Mouse (Mus musculus): ENCODE results near the gene Coq8b. TPM values are rescaled to one million over a fixed set of nuclear protein-coding genes. Genes with fewer than 3 reads are reported as not detected.
A peak's percentile ranks its signal among the peaks of the same experiment; 100 is the strongest.

The Coq8b gene
- polyA plus RNA-seq, 1 experiment from 2014 or later, result 19.5 TPM

DNA sequence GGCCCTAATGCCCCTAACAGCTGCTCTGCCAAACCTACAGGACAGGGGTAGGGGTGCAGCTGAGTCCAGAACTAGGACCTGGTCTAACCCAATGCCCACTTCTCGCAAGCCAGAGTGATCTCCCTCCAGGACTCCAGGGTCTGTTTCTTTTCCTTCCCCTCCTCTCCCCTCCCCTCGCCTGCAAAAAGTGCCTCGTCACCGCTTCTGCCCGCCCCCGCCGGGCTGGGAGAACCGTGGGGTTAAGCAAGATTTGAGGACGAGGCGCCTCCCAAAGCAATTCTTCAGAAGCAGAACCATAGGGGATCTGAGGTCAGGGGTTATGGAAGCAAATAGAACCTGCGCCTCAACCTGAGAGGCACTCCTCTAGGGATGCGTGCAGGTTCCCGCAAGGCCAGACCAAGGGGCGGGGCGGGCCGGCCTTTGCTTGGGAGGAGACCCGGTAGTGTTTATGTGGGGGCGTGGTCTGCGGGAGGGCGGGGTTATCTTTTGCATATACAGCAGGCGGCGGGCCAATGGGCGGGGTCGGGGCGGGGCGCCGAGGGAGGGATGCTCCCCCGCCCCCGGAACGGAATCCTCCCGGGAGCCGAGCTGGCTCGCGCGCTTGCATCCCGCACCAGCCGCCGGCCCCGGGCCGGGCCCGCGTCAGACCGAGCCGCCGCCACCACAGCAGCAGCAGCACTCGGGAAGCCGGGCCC is 25.5 kb downstream of the Coq8b start, which contains the start of gene Numbl:
Numbl (plus strand) TSS at position 229 of the 695 bp plus-strand sequence.
- H3K36me3 ChIP-seq, result peaks cover 20% of the 10 kb centered on the region
- ATAC-seq (ENCODE audit: low FRiP score, low read depth), result peak; percentile 81
- no peaks in the 10 kb centered on the region for H3K9me3 ChIP-seq
- peak within 1 kb of the TSS; percentile 57 for H3K27ac ChIP-seq
- H3K4me2 ChIP-seq (replicated peaks), result peak within 1 kb of the TSS; percentile 75
- H3K4me1 ChIP-seq, result peaks cover 45% of the 10 kb centered on the region
- H3K27me3 ChIP-seq (replicated peaks), result no peaks in the 10 kb centered on the region
- H3K4me3 ChIP-seq, result peak within 1 kb of the TSS; percentile 89
- WGBS, result 1% methylated on average over 44 of the region's 47 CpGs
- H3K9ac ChIP-seq, result peak within 1 kb of the TSS; percentile 93

DNA sequence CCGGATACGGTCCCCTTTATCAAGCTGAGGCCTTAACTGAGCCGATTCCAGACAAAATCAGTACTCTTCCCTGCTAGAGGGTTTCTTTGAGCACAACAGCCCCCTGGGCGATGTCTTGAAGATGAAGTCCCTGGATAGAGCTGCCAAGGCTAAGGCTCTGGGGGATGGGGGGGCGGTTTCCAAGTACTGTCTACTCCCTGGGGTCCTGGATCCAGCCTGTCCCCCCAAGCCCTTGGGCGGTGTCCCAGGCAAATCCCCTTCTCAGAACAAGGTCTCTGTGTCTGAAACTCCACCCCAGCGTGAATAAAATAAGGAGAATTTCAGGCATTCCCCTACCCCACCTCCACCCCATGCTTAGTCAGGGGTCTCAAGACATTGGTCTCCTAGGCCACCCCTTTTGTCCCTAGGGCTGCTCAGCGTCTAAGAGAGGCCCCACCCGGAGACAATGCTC is 26.5 kb downstream of the Coq8b start:
- H3K4me3 ChIP-seq, result peak overlapping the region; percentile 89
- 0 out of 2 replicates have a peak, but pooled peaks have one; percentile 5 for ATAC-seq (ENCODE audit: low FRiP score, low read depth)
- no peaks in the 10 kb centered on the region for H3K27me3 ChIP-seq (replicated peaks)
- WGBS, result 2% methylated on average over 9 of the region's 9 CpGs
- peaks cover 45% of the 10 kb centered on the region for H3K4me1 ChIP-seq
- H3K9ac ChIP-seq, result peak overlapping the region; percentile 93
- no peaks in the 10 kb centered on the region for H3K9me3 ChIP-seq
- H3K4me2 ChIP-seq (replicated peaks), result peak overlapping the region; percentile 75
- H3K27ac ChIP-seq, result peak overlapping the region; percentile 54
- H3K36me3 ChIP-seq, result peaks cover 25% of the 10 kb centered on the region

DNA sequence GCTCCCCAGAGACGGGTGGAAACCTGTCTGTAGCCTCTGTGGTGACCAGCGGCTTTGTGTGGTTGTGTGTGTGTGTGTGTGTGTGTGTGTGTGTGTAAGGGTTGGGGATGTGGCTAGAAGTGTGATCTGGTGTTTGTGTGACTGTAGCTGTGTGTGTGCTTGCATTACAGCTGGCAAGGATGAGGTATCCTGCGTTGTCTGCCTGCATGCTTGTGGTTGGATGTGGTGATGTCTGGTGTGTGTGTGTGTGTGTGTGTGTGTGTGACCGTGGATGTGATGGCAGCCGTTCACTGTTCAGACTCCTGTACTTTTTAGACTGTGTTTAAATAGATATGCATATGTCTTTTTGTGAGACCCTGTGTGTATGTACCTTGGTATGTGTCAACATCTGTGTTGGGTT is 26.9 kb downstream of the Coq8b start:
- Histone ChIP-seq H3K4me1 (peaks cover 45% of the 10 kb centered on the region), H3K9ac (peak overlapping the region; percentile 93), H3K4me3 (peak overlapping the region; percentile 89), H3K9me3 (no peaks in the 10 kb centered on the region), H3K27ac (peak overlapping the region; percentile 54; the same call in 1 of the 2 replicates), H3K36me3 (peaks cover 26% of the 10 kb centered on the region), H3K4me2 (replicated peaks) (peak overlapping the region; percentile 75), H3K27me3 (replicated peaks) (no peaks in the 10 kb centered on the region)
- no peak for ATAC-seq (ENCODE audit: low FRiP score, low read depth)
- 42% methylated on average over 5 of the region's 5 CpGs for whole genome bisulfite sequencing

- H3K36me3 ChIP-seq, result peaks cover 36% of the 10 kb centered on the region
- 70% methylated on average over 7 of the region's 7 CpGs for WGBS
- no peaks in the 10 kb centered on the region for H3K27me3 ChIP-seq (replicated peaks)
- H3K27ac ChIP-seq, result no peak overlapping the region
- no peak overlapping the region for H3K4me3 ChIP-seq
- no peaks in the 10 kb centered on the region for H3K9me3 ChIP-seq
- peak overlapping the region; percentile 75 for H3K4me2 ChIP-seq (replicated peaks)
- peak overlapping the region; percentile 30; the same call in 1 of the 2 replicates for H3K9ac ChIP-seq
- ATAC-seq (ENCODE audit: low FRiP score, low read depth), result no peak
- peaks cover 45% of the 10 kb centered on the region for H3K4me1 ChIP-seq
Measured at GRCm38 (mm10) chr7:27260856-27261255, 28.0 kb downstream of the Coq8b start.

GRCm38 (mm10) chr7:27261888-27262287 is 29.1 kb downstream of the Coq8b start:
- Histone ChIP-seq H3K4me2 (replicated peaks) (no peak overlapping the region), H3K36me3 (peaks cover 47% of the 10 kb centered on the region), H3K4me1 (peaks cover 43% of the 10 kb centered on the region), H3K9ac (no peak overlapping the region), H3K9me3 (no peaks in the 10 kb centered on the region), H3K27me3 (replicated peaks) (no peaks in the 10 kb centered on the region), H3K27ac (no peak overlapping the region), H3K4me3 (no peak overlapping the region)
- 80% methylated on average over 6 of the region's 6 CpGs for WGBS
- ATAC-seq (ENCODE audit: low FRiP score, low read depth), result no peak

DNA sequence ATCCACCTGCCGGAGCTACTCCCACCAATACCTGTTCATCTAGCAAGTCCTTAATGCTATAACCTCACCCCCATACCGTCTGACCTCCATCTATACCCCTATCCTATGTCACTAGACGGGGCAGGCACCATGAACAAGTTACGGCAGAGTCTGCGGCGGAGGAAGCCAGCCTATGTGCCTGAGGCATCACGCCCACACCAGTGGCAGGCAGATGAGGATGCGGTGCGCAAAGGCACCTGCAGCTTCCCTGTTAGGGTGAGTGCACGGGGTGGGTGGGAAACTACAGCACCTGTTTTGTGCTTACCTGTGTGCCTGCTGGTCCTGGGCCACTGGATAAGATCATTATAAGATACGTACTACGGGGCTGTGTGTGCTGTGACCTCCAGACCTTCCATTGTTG is 31.9 kb downstream of the Coq8b start:
- Histone ChIP-seq H3K27me3 (replicated peaks) (no peaks in the 10 kb centered on the region), H3K36me3 (peaks cover 74% of the 10 kb centered on the region), H3K4me1 (peaks cover 23% of the 10 kb centered on the region), H3K4me3 (no peak overlapping the region), H3K9me3 (no peaks in the 10 kb centered on the region), H3K9ac (no peak overlapping the region), H3K27ac (no peak overlapping the region), H3K4me2 (replicated peaks) (no peak overlapping the region)
- ATAC-seq (ENCODE audit: low FRiP score, low read depth), result no peak
- 93% methylated on average over 12 of the region's 12 CpGs for WGBS

GRCm38 (mm10) chr7:27266515-27267128 is 33.8 kb downstream of the Coq8b start:
- ATAC-seq (ENCODE audit: low FRiP score, low read depth), result no peak
- Histone ChIP-seq H3K36me3 (peaks cover 91% of the 10 kb centered on the region), H3K27ac (no peak overlapping the region), H3K4me2 (replicated peaks) (no peak overlapping the region), H3K4me3 (no peak overlapping the region), H3K9me3 (no peaks in the 10 kb centered on the region), H3K4me1 (peaks cover 5% of the 10 kb centered on the region; the same call in 1 of the 2 replicates), H3K9ac (no peak overlapping the region), H3K27me3 (replicated peaks) (no peaks in the 10 kb centered on the region)
- WGBS, result 81% methylated on average over 20 of the region's 20 CpGs

GRCm38 (mm10) chr7:27271423-27271822 is 38.6 kb downstream of the Coq8b start:
- WGBS, result 90% methylated on average over 8 of the region's 8 CpGs
- Histone ChIP-seq H3K4me1 (no peaks in the 10 kb centered on the region), H3K4me2 (replicated peaks) (no peak overlapping the region), H3K36me3 (peaks cover 85% of the 10 kb centered on the region), H3K9me3 (no peaks in the 10 kb centered on the region), H3K27ac (no peak overlapping the region), H3K4me3 (no peak overlapping the region), H3K9ac (no peak overlapping the region), H3K27me3 (replicated peaks) (no peaks in the 10 kb centered on the region)
- no peak for ATAC-seq (ENCODE audit: low FRiP score, low read depth)

- Histone ChIP-seq H3K4me1 (no peaks in the 10 kb centered on the region), H3K9me3 (no peaks in the 10 kb centered on the region), H3K4me2 (replicated peaks) (no peak overlapping the region), H3K9ac (no peak overlapping the region), H3K27me3 (replicated peaks) (no peaks in the 10 kb centered on the region), H3K4me3 (0 out of 2 replicates have a peak overlapping the region, but pooled peaks have one; percentile 5), H3K27ac (no peak overlapping the region), H3K36me3 (peaks cover 86% of the 10 kb centered on the region)
- 49% methylated on average over 32 of the region's 32 CpGs for WGBS
- ATAC-seq (ENCODE audit: low FRiP score, low read depth), result no peak
Measured at GRCm38 (mm10) chr7:27273739-27274351, 41.0 kb downstream of the Coq8b start.

- WGBS, result 93% methylated on average over 4 of the region's 4 CpGs
- ATAC-seq (ENCODE audit: low FRiP score, low read depth), result no peak
- no peak overlapping the region for H3K27ac ChIP-seq
- H3K27me3 ChIP-seq (replicated peaks), result no peaks in the 10 kb centered on the region
- H3K9me3 ChIP-seq, result no peaks in the 10 kb centered on the region
- no peak overlapping the region for H3K4me3 ChIP-seq
- no peaks in the 10 kb centered on the region for H3K4me1 ChIP-seq
- H3K36me3 ChIP-seq, result peaks cover 86% of the 10 kb centered on the region
- no peak overlapping the region for H3K4me2 ChIP-seq (replicated peaks)
- H3K9ac ChIP-seq, result no peak overlapping the region
Measured at GRCm38 (mm10) chr7:27274916-27275315, 42.1 kb downstream of the Coq8b start.

GRCm38 (mm10) chr7:27276021-27276420 is 43.2 kb downstream of the Coq8b start:
- Histone ChIP-seq H3K27me3 (replicated peaks) (no peaks in the 10 kb centered on the region), H3K36me3 (peaks cover 84% of the 10 kb centered on the region), H3K9ac (no peak overlapping the region), H3K27ac (no peak overlapping the region), H3K9me3 (no peaks in the 10 kb centered on the region), H3K4me3 (no peak overlapping the region), H3K4me2 (replicated peaks) (no peak overlapping the region), H3K4me1 (no peaks in the 10 kb centered on the region)
- 60% methylated on average over 7 of the region's 7 CpGs for WGBS
- no peak for ATAC-seq (ENCODE audit: low FRiP score, low read depth)

- H3K36me3 ChIP-seq, result peaks cover 86% of the 10 kb centered on the region
- ATAC-seq (ENCODE audit: low FRiP score, low read depth), result no peak
- 95% methylated on average over 3 of the region's 3 CpGs for WGBS
Measured at GRCm38 (mm10) chr7:27277191-27277590, 44.4 kb downstream of the Coq8b start.

More at GRCm38 (mm10) chr7:27277191-27277590, 44.4 kb downstream of the Coq8b start:
- H3K9ac ChIP-seq, result no peak overlapping the region
- no peak overlapping the region for H3K27ac ChIP-seq
- H3K4me3 ChIP-seq, result no peak overlapping the region
- no peaks in the 10 kb centered on the region for H3K4me1 ChIP-seq
- H3K9me3 ChIP-seq, result no peaks in the 10 kb centered on the region
- no peaks in the 10 kb centered on the region for H3K27me3 ChIP-seq (replicated peaks)
- H3K4me2 ChIP-seq (replicated peaks), result no peak overlapping the region

All from neural tube, embryonic 12.5 days (tissue).